Mouse (Mus musculus) urinary bladder, postnatal 36 days (tissue): ENCODE results near the gene Haus4.
A peak's percentile ranks its signal among the peaks of the same experiment; 100 is the strongest.

ENCODE experiments used
- DNase-seq, 2 experiments: peaks; one replicate each; pipeline ENCODE4 v3.0.0; 2022; ENCODE audit warnings: low spot score in 2 of 2, mixed read lengths in 1 of 2

Haus4 gene

GRCm38 (mm10) chr14:54572790-54573736 is 18.6 kb upstream of the Haus4 start:
- peak in 1 of 2 experiments; percentile 41 for DNase-seq

GRCm38 (mm10) chr14:54572122-54572521 is 17.7 kb upstream of the Haus4 start:
- no peak for DNase-seq

DNA sequence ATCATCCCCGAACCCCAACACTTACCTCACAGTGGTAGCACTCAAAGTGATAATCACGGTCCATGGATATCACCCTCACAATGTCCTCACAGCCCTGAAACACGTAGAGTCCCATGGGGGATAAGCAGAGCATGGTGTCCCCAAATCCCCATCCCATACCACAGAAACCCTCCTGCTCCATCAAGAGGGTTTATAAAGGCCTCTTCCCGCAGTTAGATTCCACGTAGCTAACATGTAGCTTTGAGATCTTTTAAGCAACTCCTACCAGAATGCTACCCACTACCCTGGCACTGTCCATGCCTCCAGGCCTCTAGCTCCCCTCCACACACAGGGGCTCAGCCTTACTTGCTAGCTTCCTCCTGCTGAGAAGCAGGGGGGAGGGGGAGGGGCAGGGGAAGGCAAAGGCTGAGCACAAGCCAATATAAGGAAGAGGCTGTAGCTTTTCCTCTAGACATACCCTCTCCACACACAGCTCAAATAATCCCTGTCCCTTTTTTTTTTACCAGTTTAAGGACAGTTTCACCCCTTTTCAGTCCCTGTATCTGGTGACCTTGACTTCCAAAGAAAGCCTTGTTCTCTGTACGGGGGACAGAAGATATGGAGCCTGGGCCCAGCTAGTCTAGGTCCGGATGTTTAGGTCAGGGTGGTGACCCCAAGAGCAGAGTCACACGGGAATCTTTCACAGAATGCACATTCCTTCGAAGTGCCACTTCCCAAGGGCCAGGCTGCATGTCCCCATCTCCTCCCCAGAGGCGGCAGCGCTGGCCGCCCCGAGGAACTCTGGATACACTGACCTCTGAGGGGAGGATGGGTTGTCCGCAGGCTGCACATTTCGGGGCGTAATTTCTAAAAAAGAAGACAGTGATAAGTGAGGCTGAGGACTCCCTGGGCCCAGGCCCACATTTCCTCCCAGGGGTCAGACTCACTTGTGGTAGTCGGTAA is 15.3 kb upstream of the Haus4 start:
- DNase-seq, result no peak

DNA sequence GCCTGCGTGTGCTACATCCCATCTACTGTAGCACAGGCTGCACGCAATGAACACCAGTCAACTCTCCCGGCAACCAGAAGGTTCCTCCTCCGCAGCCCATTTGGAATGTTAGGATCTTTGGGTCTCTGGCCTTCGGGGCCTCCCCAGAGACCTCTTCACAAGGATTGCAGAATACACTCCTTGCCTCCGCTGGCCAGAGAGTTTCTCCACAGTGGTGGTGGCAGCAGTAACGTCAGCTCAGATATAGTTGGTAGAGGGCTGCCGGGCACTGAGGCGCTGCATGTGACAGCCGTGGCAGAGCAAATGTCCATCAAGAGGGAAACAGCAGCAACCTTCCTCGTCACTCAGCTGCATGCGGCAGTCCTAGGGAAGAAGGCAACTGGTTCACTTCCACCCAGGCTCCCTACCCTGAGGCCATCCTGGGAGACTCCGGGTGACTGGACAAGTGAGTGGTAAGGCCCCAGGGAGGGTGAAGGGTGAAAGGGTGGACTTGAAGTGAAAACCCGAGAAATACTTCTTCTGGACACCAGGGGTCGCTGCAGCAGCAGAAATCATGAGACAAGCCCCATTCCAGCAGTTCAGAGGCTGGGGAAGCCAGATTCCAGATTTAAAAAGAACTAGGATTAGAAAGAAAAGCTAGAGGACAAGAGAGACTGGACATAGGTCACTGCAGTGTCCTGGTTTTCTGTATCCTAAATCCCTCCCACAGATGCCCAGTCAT is 14.4 kb upstream of the Haus4 start:
- peak in 1 of 2 experiments; percentile 79 for DNase-seq

- DNase-seq, result no peak
These were observed 6.3 kb upstream of the Haus4 start for GRCm38 (mm10) chr14:54560527-54561242.

GRCm38 (mm10) chr14:54557330-54557729 is 2.9 kb upstream of the Haus4 start:
- DNase-seq, result no peak

- no peak for DNase-seq
These were observed 902 bp downstream of the Haus4 start for GRCm38 (mm10) chr14:54553454-54553974.

DNA sequence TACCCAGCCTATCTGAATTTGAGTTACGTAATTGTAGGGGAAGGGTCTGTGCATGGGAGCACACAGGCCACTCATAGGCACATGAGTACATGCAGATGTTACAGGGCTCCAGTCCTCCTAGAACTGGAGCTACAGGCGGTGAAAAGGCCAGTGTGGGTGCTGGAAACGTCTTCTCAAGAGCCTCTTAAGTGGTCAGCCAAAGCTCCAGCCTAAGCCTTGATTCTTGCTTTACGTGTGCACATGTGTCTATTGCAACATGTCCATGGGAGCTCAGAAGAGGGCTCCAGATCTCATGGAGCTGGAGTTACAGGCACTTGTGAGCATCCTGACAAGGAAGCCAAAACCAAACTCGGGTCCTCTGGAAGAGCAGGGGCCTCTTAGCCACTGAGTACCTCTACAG is 9.7 kb downstream of the Haus4 start:
- DNase-seq, result no peak

- DNase-seq, result no peak
These were observed 13.6 kb downstream of the Haus4 start for GRCm38 (mm10) chr14:54540771-54541170.

DNA sequence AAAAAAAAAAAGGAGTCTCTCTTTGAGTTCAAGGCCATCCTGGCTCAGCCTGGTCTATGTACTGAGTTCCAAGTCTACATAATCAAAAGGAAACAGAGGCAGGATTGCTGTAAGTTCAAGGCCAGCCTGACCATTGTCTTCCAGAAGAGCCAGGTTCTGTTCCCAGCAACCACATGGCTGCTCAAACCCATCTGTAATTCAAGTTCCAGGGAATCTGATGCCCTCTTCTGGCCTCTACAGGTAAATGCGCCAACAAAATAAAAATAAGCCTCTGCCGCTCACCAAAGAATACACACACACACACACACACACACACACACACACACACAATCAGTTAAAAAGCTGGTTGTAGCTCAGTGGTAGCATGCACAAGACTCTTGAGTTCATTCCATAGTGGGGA is 15.8 kb downstream of the Haus4 start:
- no peak for DNase-seq

GRCm38 (mm10) chr14:54528446-54529111 is 25.8 kb downstream of the Haus4 start:
- peak; percentile 78 to 80 for DNase-seq

DNA sequence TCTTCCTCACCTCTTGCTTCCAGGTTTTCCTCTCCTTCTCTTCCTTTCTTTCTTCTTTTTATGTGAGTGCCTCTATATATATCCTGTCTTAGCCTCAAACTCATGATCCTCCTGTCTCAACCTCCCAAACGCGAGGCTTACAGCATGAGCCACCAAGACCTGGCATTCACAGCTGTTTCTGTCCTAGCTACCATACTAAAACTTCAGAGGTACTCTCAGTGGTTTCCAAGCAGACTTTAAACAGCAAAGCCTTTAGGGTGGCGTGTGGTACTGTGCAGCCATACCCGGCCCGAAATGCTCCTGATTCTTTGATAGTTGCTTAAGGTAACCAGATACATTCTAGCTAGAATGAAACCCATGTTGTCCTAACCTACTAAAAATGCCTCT is 26.4 kb downstream of the Haus4 start:
- no peak for DNase-seq

- peak; percentile 12 to 22 for DNase-seq
These were observed 27.0 kb downstream of the Haus4 start for GRCm38 (mm10) chr14:54527227-54528006.

DNA sequence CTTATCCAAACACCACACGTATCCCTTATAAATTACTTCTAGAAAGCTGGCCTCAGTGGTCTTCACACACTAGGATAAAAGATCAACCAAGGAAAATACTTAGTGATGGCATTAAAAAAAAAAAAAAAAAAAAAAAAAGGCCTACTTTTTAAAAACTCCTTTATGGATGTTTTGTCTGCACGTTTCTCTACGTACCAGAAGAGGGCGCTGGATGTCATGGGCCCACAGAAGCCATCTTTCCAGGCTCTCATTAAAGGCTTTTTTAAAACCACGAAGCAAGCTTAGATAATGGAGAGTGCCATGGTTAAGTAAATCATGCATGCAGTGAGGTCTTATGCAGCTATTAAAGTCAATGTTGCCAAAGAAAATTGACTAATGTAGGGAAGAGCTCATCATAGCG is 30.8 kb downstream of the Haus4 start:
- no peak for DNase-seq

- no peak for DNase-seq
These were observed 37.6 kb downstream of the Haus4 start for GRCm38 (mm10) chr14:54516710-54517310.

GRCm38 (mm10) chr14:54509774-54510173 is 44.6 kb downstream of the Haus4 start:
- DNase-seq, result no peak

DNA sequence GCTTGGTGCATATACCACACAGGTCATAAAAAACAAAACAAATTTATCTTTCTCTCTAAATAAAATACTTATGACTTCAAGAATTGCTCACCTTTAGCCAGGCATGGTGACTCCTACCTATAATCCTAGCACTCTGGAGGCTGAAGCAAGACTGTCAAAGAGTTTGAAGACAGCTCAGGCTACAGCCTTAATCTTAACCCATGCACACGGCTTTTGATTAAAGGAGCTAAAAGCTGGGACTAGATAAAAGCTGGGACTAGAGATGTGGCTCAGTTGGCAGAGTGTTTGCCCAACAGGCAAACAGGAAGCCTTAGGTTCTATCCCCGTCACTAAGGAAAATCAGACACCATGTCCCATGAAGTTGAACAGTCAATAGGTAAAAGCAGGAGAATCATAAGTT is 51.3 kb downstream of the Haus4 start:
- no peak for DNase-seq

GRCm38 (mm10) chr14:54501365-54501764 is 53.1 kb downstream of the Haus4 start:
- DNase-seq, result no peak

DNA sequence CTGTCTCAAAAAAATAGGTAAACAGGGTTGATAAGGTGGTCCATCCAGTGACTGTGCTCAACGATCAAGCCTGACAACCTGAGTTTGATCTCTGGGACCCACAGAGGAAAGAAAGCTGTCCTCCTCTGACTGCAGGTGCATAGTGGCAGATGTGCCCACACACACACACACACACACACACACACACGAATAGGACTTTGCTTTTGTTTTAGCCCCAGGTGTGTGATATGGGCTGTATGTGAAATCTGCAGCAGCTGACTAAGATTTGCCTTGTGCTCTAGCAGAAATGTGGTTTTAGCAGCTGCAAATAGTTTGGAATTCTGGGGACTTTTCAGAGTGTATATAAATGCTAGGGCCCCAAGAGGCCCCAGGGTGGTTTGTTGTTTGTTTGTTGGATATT is 55.1 kb downstream of the Haus4 start:
- DNase-seq, result no peak
